8 mouse cellular contexts compared by ENCODE assay signal in the genomic region with DNA sequence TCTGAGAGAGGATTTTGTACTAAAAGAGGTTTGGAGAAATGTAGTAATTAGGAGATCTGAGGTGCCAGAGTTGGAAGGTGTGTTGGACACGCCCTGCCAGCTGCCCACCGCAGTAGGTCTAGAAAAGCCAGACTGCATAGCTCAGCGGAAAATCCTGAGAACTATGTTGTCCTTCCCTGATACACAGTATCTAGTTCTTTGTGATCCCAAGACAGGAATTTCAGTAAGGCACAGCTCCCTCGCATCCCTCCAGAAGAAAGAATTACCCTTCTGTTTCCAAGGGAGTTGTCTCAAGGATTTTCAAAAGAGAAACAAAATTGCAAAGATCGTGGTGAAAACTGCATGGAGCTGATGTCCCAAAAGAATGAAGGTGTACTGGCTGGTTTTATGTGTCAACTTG. TPM values are rescaled to one million over a fixed set of nuclear protein-coding genes. Genes with fewer than 3 reads are reported as not detected.
A peak's percentile ranks its signal among the peaks of the same experiment; 100 is the strongest.
DNase-seq lines count a peak whose midpoint lies in the region; ATAC-seq and TF ChIP-seq lines count a peak whose summit lies in the region.

No protein-coding gene starts in this region.

- under 1% methylated on average over 5 of the region's 5 CpGs for WGBS in kidney, embryonic 14.5 days
- WGBS in hindbrain, embryonic 16.5 days = 3% methylated on average over 5 of the region's 5 CpGs

- H3K36me3 ChIP-seq in kidney, embryonic 14.5 days (ENCODE audit: control insufficient read depth, insufficient read depth, low read length) = peaks cover 34% of the 10 kb centered on the region
- H3K36me3 ChIP-seq in hindbrain, embryonic 16.5 days (ENCODE audit: control insufficient read depth, insufficient read depth, low read length) = peaks cover 20% of the 10 kb centered on the region
- peaks cover 29% of the 10 kb centered on the region for H3K36me3 ChIP-seq in myocyte (ENCODE audit: control insufficient read depth, insufficient read depth)

- peak overlapping the region; percentile 61 for H3K9ac ChIP-seq in kidney, embryonic 14.5 days (ENCODE audit: low read depth, low read length)
- peak overlapping the region; percentile 62 for H3K9ac ChIP-seq in hindbrain, embryonic 16.5 days (ENCODE audit: low read depth, low read length)

- H3K4me1 ChIP-seq in kidney, embryonic 14.5 days (ENCODE audit: control insufficient read depth, insufficient read depth, low read length) = peaks cover 35% of the 10 kb centered on the region
- peaks cover 44% of the 10 kb centered on the region for H3K4me1 ChIP-seq in hindbrain, embryonic 16.5 days (ENCODE audit: control insufficient read depth, insufficient read depth, low read depth, low read length)

- no peak for DNase-seq in kidney, adult 11 months
- DNase-seq in c-Kit-positive CD71-positive TER-119-positive erythroid progenitor cells, embryonic 14.5 days (ENCODE audit: low spot score) = peak; percentile 53
- no peak for DNase-seq in frontal cortex, postnatal 14 days (ENCODE audit: low spot score in 2 of 2)
- no peak for DNase-seq in adrenal gland, adult 8-10 months

- peak overlapping the region; percentile 91 for H3K4me3 ChIP-seq in kidney, embryonic 14.5 days (ENCODE audit: low read length)
- peak overlapping the region; percentile 77 for H3K4me3 ChIP-seq in hindbrain, embryonic 16.5 days (ENCODE audit: low read length)
- H3K4me3 ChIP-seq in myocyte = peak overlapping the region; percentile 96

- peak overlapping the region; percentile 52 for H3K4me2 ChIP-seq in kidney, embryonic 14.5 days (replicated peaks; ENCODE audit: low read depth, low read length)
- H3K4me2 ChIP-seq in hindbrain, embryonic 16.5 days (ENCODE audit: low read length) = peak overlapping the region; percentile 74
- H3K4me2 ChIP-seq in myocyte (ENCODE audit: low read depth) = peak overlapping the region; percentile 79

- no peaks in the 10 kb centered on the region for H3K27me3 ChIP-seq in kidney, embryonic 14.5 days (ENCODE audit: control insufficient read depth, insufficient read depth, low read length)
- no peaks in the 10 kb centered on the region for H3K27me3 ChIP-seq in hindbrain, embryonic 16.5 days (replicated peaks; ENCODE audit: control insufficient read depth, insufficient read depth, low read length)
- no peaks in the 10 kb centered on the region for H3K27me3 ChIP-seq in myocyte (ENCODE audit: control insufficient read depth, insufficient read depth, insufficient read length)

- no peak overlapping the region for H3ac ChIP-seq in myocyte (ENCODE audit: control insufficient read depth, insufficient read length)

- H3K9me3 ChIP-seq in kidney, embryonic 14.5 days (ENCODE audit: control insufficient read depth, low read length) = no peaks in the 10 kb centered on the region
- H3K9me3 ChIP-seq in hindbrain, embryonic 16.5 days (ENCODE audit: control insufficient read depth, low read length) = no peaks in the 10 kb centered on the region

- H3K79me2 ChIP-seq in myocyte (ENCODE audit: control insufficient read depth, insufficient read depth) = peaks cover 61% of the 10 kb centered on the region

- H3K27ac ChIP-seq in kidney, embryonic 14.5 days (ENCODE audit: low read depth, low read length) = peak overlapping the region; percentile 86
- peak overlapping the region; percentile 95 for H3K27ac ChIP-seq in hindbrain, embryonic 16.5 days (ENCODE audit: low read depth, low read length)

- TF ChIP-seq POLR2A in myocyte (IDR thresholded peaks at IDR 0.05; ENCODE audit: insufficient read length, low read depth) = no peak

- no peak for ATAC-seq in kidney, embryonic 14.5 days (ENCODE audit: low FRiP score, low TSS enrichment)
- no peak for ATAC-seq in hindbrain, embryonic 16.5 days
- ATAC-seq in frontal cortex, adult (ENCODE audit: low TSS enrichment) = no peak

TF ChIP-seq in myocyte, 11 proteins besides CTCF, POLR2A, EP300 and RAD21:
- TF ChIP-seq MYOG (IDR thresholded peaks at IDR 0.05; ENCODE audit: control insufficient read depth in 1 of 3, insufficient read depth in 1 of 3, insufficient read length in 2 of 3, low read depth in 2 of 3) = peak in 1 of 3 experiments; percentile 36
- no peak for TF ChIP-seq MAX (IDR thresholded peaks at IDR 0.05; ENCODE audit: low read depth)
- peak in 1 of 3 experiments; percentile 13 for TF ChIP-seq MYOD1 (IDR thresholded peaks at IDR 0.05; ENCODE audit: control insufficient read depth in 1 of 3, insufficient read length in 2 of 3, low read depth in 2 of 3)
- TF ChIP-seq POLR2AphosphoS2 (IDR thresholded peaks at IDR 0.05; ENCODE audit: insufficient read length, low read depth) = no peak
TF ChIP-seq in myocyte: peak in this region for 2.

RNA-seq across cellular contexts. Expression of a gene that starts 0.5 kb away (rescaled TPM):
- 1,061 and 1,103 TPM in 2 replicates for polyA plus RNA-seq in kidney, embryonic 14.5 days (2014; fragmentation: Nextera tagmentation; extraction: Ambion mirVana)
- 1,705 and 1,762 TPM in 2 replicates for polyA plus RNA-seq in hindbrain, embryonic 16.5 days (2015; fragmentation: Nextera tagmentation; extraction: Ambion mirVana)
- polyA plus RNA-seq in myocyte (2012; fragmentation: generic; extraction: Trizol) = 692 TPM
- 100 to 1,000 TPM; 141 to 168 (median 159) TPM for total RNA-seq in adrenal gland, adult 8-10 months (2022)

RNA-seq across cellular contexts. Expression of a gene that starts 2.7 kb away (rescaled TPM):
- 13.1 and 16.5 TPM in 2 replicates for polyA plus RNA-seq in kidney, embryonic 14.5 days (2014; fragmentation: Nextera tagmentation; extraction: Ambion mirVana)
- polyA plus RNA-seq in hindbrain, embryonic 16.5 days (2015; fragmentation: Nextera tagmentation; extraction: Ambion mirVana) = 9.3 and 11.2 TPM in 2 replicates
- 7.0 TPM for polyA plus RNA-seq in myocyte (2012; fragmentation: generic; extraction: Trizol)
- 10 to 100 TPM; 20.9 to 28.2 (median 24.1) TPM for total RNA-seq in adrenal gland, adult 8-10 months (2022)

RNA-seq across cellular contexts. Expression of a gene that starts 15.5 kb away (rescaled TPM):
- polyA plus RNA-seq in kidney, embryonic 14.5 days (2014; fragmentation: Nextera tagmentation; extraction: Ambion mirVana) = 35.9 and 36.1 TPM in 2 replicates
- 131 and 150 TPM in 2 replicates for polyA plus RNA-seq in hindbrain, embryonic 16.5 days (2015; fragmentation: Nextera tagmentation; extraction: Ambion mirVana)
- polyA plus RNA-seq in myocyte (2012; fragmentation: generic; extraction: Trizol) = 107 TPM
- total RNA-seq in adrenal gland, adult 8-10 months (2022) = 100 to 1,000 TPM in 2 of 4 experiments, 10 to 100 TPM in 2; 57.2 to 117 (median 94.8) TPM

RNA-seq across cellular contexts. Expression of a gene that starts 17.1 kb away (rescaled TPM):
- polyA plus RNA-seq in kidney, embryonic 14.5 days (2014; fragmentation: Nextera tagmentation; extraction: Ambion mirVana) = 6.8 and 7.7 TPM in 2 replicates
- 14.5 and 17.2 TPM in 2 replicates for polyA plus RNA-seq in hindbrain, embryonic 16.5 days (2015; fragmentation: Nextera tagmentation; extraction: Ambion mirVana)
- 45.1 TPM for polyA plus RNA-seq in myocyte (2012; fragmentation: generic; extraction: Trizol)
- total RNA-seq in adrenal gland, adult 8-10 months (2022) = 10 to 100 TPM in 3 of 4 experiments, 1 to 10 TPM in 1; 8.3 to 19.3 (median 13.7) TPM

RNA-seq across cellular contexts. Expression of a gene that starts 22.5 kb away (rescaled TPM):
- 53.2 and 65.2 TPM in 2 replicates for polyA plus RNA-seq in kidney, embryonic 14.5 days (2014; fragmentation: Nextera tagmentation; extraction: Ambion mirVana)
- 20.8 and 22.3 TPM in 2 replicates for polyA plus RNA-seq in hindbrain, embryonic 16.5 days (2015; fragmentation: Nextera tagmentation; extraction: Ambion mirVana)
- 18.5 TPM for polyA plus RNA-seq in myocyte (2012; fragmentation: generic; extraction: Trizol)
- 1 to 10 TPM; 2.5 to 5.4 (median 5.0) TPM for total RNA-seq in adrenal gland, adult 8-10 months (2022)
